Mouse (Mus musculus): ENCODE data around the gene Sec23a. TPM values are rescaled to one million over a fixed set of nuclear protein-coding genes. Genes with fewer than 3 reads are reported as not detected.
A peak's percentile ranks its signal among the peaks of the same experiment; 100 is the strongest.
"Not testable (repeated sequence)": the region's sequence is repeated elsewhere in the genome, so short reads cannot be mapped to it uniquely, and the experiment has no call there.

Gene Sec23a
- polyA plus RNA-seq, 1 experiment from 2014 or later: 48.4 TPM

GRCm38 (mm10) chr12:59012710-59013091 lies 884 bp upstream of the Sec23a start:
- DNase-seq (peak; percentile 22), ATAC-seq (no peak)
- no peaks in the 10 kb centered on the region for H3K9me3 ChIP-seq (ENCODE audit: low read length)
- H3K9ac ChIP-seq (replicated peaks): peak overlapping the region; percentile 83
- TF ChIP-seq EP300 (IDR thresholded peaks at IDR 0.05; ENCODE audit: low read depth): no peak
- no peak for TF ChIP-seq CTCF (IDR thresholded peaks at IDR 0.05; ENCODE audit: low read depth)
- H3K27ac ChIP-seq (ENCODE audit: low read depth): peak overlapping the region; percentile 83
- peak overlapping the region; percentile 80 for H3K4me2 ChIP-seq (ENCODE audit: low read depth, low read length)
- no peaks in the 10 kb centered on the region for H3K27me3 ChIP-seq (ENCODE audit: insufficient read depth, low read length)
- H3K36me3 ChIP-seq (replicated peaks; ENCODE audit: insufficient read depth, low read length): 0 out of 2 replicates have a peak, but pooled peaks cover 5% of the 10 kb centered on the region
- peaks cover 10% of the 10 kb centered on the region for H3K4me1 ChIP-seq (ENCODE audit: insufficient read depth)
- H3K4me3 ChIP-seq (ENCODE audit: low read depth, low read length): peak overlapping the region; percentile 77
- 3% methylated on average over 7 of the region's 7 CpGs for WGBS (ENCODE audit: insufficient replicate concordance)

GRCm38 (mm10) chr12:59011275-59011843 lies 458 bp downstream of the Sec23a start:
- Histone ChIP-seq H3K4me2 (ENCODE audit: low read depth, low read length) (peak overlapping the region; percentile 72), H3K27ac (ENCODE audit: low read depth) (peak overlapping the region; percentile 98), H3K9me3 (ENCODE audit: low read length) (no peaks in the 10 kb centered on the region), H3K4me3 (ENCODE audit: low read depth, low read length) (peak overlapping the region; percentile 77), H3K9ac (replicated peaks) (peak overlapping the region; percentile 83), H3K27me3 (ENCODE audit: insufficient read depth, low read length) (no peaks in the 10 kb centered on the region), H3K4me1 (ENCODE audit: insufficient read depth) (peaks cover 10% of the 10 kb centered on the region), H3K36me3 (replicated peaks; ENCODE audit: insufficient read depth, low read length) (peaks cover 9% of the 10 kb centered on the region)
- WGBS (ENCODE audit: insufficient replicate concordance): under 1% methylated on average over 24 of the region's 25 CpGs
- ATAC-seq (peak; percentile 64), DNase-seq (no peak)
- TF ChIP-seq EP300 (IDR thresholded peaks at IDR 0.05; ENCODE audit: low read depth) (no peak; the same call in 1 of the 2 replicates), CTCF (IDR thresholded peaks at IDR 0.05; ENCODE audit: low read depth) (no peak)

GRCm38 (mm10) chr12:59010482-59010881 lies 1.3 kb downstream of the Sec23a start:
- TF ChIP-seq EP300 (IDR thresholded peaks at IDR 0.05; ENCODE audit: low read depth) (no peak), CTCF (IDR thresholded peaks at IDR 0.05; ENCODE audit: low read depth) (peak; percentile 45)
- H3K27ac ChIP-seq (ENCODE audit: low read depth): peak overlapping the region; percentile 98
- no peak for ATAC-seq
- no peaks in the 10 kb centered on the region for H3K27me3 ChIP-seq (ENCODE audit: insufficient read depth, low read length)
- peak overlapping the region; percentile 72 for H3K4me2 ChIP-seq (ENCODE audit: low read depth, low read length)
- peak; percentile 26 for DNase-seq
- peak overlapping the region; percentile 77 for H3K4me3 ChIP-seq (ENCODE audit: low read depth, low read length)
- peaks cover 15% of the 10 kb centered on the region for H3K36me3 ChIP-seq (replicated peaks; ENCODE audit: insufficient read depth, low read length)
- H3K9me3 ChIP-seq (ENCODE audit: low read length): no peaks in the 10 kb centered on the region
- WGBS (ENCODE audit: insufficient replicate concordance): 61% methylated on average over 2 of the region's 2 CpGs
- H3K9ac ChIP-seq (replicated peaks): peak overlapping the region; percentile 83; the same call in 1 of the 2 replicates
- peaks cover 10% of the 10 kb centered on the region for H3K4me1 ChIP-seq (ENCODE audit: insufficient read depth)

- Histone ChIP-seq H3K36me3 (replicated peaks; ENCODE audit: insufficient read depth, low read length) (peaks cover 42% of the 10 kb centered on the region), H3K9me3 (ENCODE audit: low read length) (no peaks in the 10 kb centered on the region), H3K27me3 (ENCODE audit: insufficient read depth, low read length) (no peaks in the 10 kb centered on the region), H3K4me2 (ENCODE audit: low read depth, low read length) (no peak overlapping the region), H3K27ac (ENCODE audit: low read depth) (no peak overlapping the region), H3K4me1 (ENCODE audit: insufficient read depth) (no peaks in the 10 kb centered on the region), H3K4me3 (ENCODE audit: low read depth, low read length) (no peak overlapping the region), H3K9ac (replicated peaks) (no peak overlapping the region)
- ATAC-seq (no peak), DNase-seq (no peak)
- WGBS (ENCODE audit: insufficient replicate concordance): 91% methylated on average over 3 of the region's 3 CpGs
- TF ChIP-seq CTCF (IDR thresholded peaks at IDR 0.05; ENCODE audit: low read depth): no peak
- TF ChIP-seq EP300 (IDR thresholded peaks at IDR 0.05; ENCODE audit: low read depth): no peak
Observed at GRCm38 (mm10) chr12:58985766-58986165, 26.1 kb downstream of the Sec23a start.

- H3K4me3 ChIP-seq (ENCODE audit: low read depth, low read length); H3K4me2 ChIP-seq (ENCODE audit: low read depth, low read length); H3K9me3 ChIP-seq (ENCODE audit: low read length); H3K27me3 ChIP-seq (ENCODE audit: insufficient read depth, low read length); H3K4me1 ChIP-seq (ENCODE audit: insufficient read depth); DNase-seq; H3K9ac ChIP-seq (replicated peaks); H3K27ac ChIP-seq (ENCODE audit: low read depth): not testable (repeated sequence)
- 0 out of 2 replicates have a peak, but pooled peaks have one; percentile 33 for ATAC-seq
- H3K36me3 ChIP-seq (replicated peaks; ENCODE audit: insufficient read depth, low read length): peaks cover 40% of the 10 kb centered on the region
- 63% methylated on average over 6 of the region's 6 CpGs for WGBS (ENCODE audit: insufficient replicate concordance)
Observed at GRCm38 (mm10) chr12:58981178-58981661, 30.6 kb downstream of the Sec23a start.

GRCm38 (mm10) chr12:58976966-58977365 lies 34.9 kb downstream of the Sec23a start:
- H3K27ac ChIP-seq (ENCODE audit: low read depth): no peak overlapping the region
- H3K9ac ChIP-seq (replicated peaks): no peak overlapping the region
- no peaks in the 10 kb centered on the region for H3K9me3 ChIP-seq (ENCODE audit: low read length)
- no peaks in the 10 kb centered on the region for H3K4me1 ChIP-seq (ENCODE audit: insufficient read depth)
- no peak for ATAC-seq
- no peak overlapping the region for H3K4me2 ChIP-seq (ENCODE audit: low read depth, low read length)
- 82% methylated on average over 2 of the region's 2 CpGs for WGBS (ENCODE audit: insufficient replicate concordance)
- TF ChIP-seq CTCF (IDR thresholded peaks at IDR 0.05; ENCODE audit: low read depth): peak; percentile 41; the same call in 1 of the 2 replicates
- TF ChIP-seq EP300 (IDR thresholded peaks at IDR 0.05; ENCODE audit: low read depth): no peak
- no peak overlapping the region for H3K4me3 ChIP-seq (ENCODE audit: low read depth, low read length)
- peaks cover 34% of the 10 kb centered on the region for H3K36me3 ChIP-seq (replicated peaks; ENCODE audit: insufficient read depth, low read length)
- DNase-seq: no peak
- no peaks in the 10 kb centered on the region for H3K27me3 ChIP-seq (ENCODE audit: insufficient read depth, low read length)
